22 mouse cellular contexts compared by ENCODE assay signal in genomic region chr10:36484728-36485300, GRCm38 (mm10). TPM values are rescaled to one million over a fixed set of nuclear protein-coding genes. Genes with fewer than 3 reads are reported as not detected.
"Had no signal": no experiment of that assay in that cellular context is flagged by ENCODE, and none has a peak within 500 bp of the region (broad histone marks: within the 10 kb centered on the region; RNA-seq: fewer than 3 reads in every experiment).

No protein-coding gene starts in this region.

- H3K4me1 ChIP-seq: liver, embryonic 13.5 days; neural tube, embryonic 12.5 days; neural tube, embryonic 15.5 days; stomach, embryonic 15.5 days had no signal

- H3K4me3 ChIP-seq: layer of hippocampus, adult 2 months; left cerebral cortex, adult 2 months; liver, embryonic 13.5 days; neural tube, embryonic 12.5 days; neural tube, embryonic 15.5 days; stomach, embryonic 15.5 days had no signal

- H3K27ac ChIP-seq: kidney, postnatal 0 days; layer of hippocampus, adult 2 months; left cerebral cortex, adult 2 months; liver, embryonic 13.5 days; neural tube, embryonic 12.5 days; neural tube, embryonic 15.5 days; stomach, embryonic 15.5 days had no signal

- H3K36me3 ChIP-seq: liver, embryonic 13.5 days; neural tube, embryonic 12.5 days; neural tube, embryonic 15.5 days; stomach, embryonic 15.5 days had no signal

- H3K9me3 ChIP-seq: liver, embryonic 13.5 days; neural tube, embryonic 12.5 days; neural tube, embryonic 15.5 days; stomach, embryonic 15.5 days had no signal

- H3K27me3 ChIP-seq: liver, embryonic 13.5 days; neural tube, embryonic 12.5 days; neural tube, embryonic 15.5 days; stomach, embryonic 15.5 days had no signal

- H3K4me2 ChIP-seq: liver, embryonic 13.5 days; midbrain, embryonic 11.5 days; neural tube, embryonic 12.5 days; neural tube, embryonic 15.5 days; stomach, embryonic 15.5 days had no signal

- DNase-seq: kidney, adult 18-20 months; kidney, adult 9 months; kidney, postnatal 25 days; layer of hippocampus, postnatal 36 days; liver, embryonic 13.5 days; lung, adult 2 months; lung, postnatal 14 days; lung, postnatal 4 days; midbrain, embryonic 14.5 days; right cerebral cortex, postnatal 25 days; spleen, adult 18-20 months; thymus, adult 18-20 months; thymus, postnatal 36 days had no signal

- ATAC-seq: intestine, embryonic 16.5 days had no signal

- H3K9ac ChIP-seq: liver, embryonic 13.5 days; neural tube, embryonic 12.5 days; neural tube, embryonic 15.5 days; stomach, embryonic 15.5 days had no signal

RNA-seq across cellular contexts. Expression of gene Hs3st5, which starts 21.8 kb away (rescaled TPM):
- polyA plus RNA-seq: liver, adult 2 months had no signal
